Mouse (Mus musculus): ENCODE results near the gene Gm10801.
"Not testable (repeated sequence)": the region's sequence is repeated elsewhere in the genome, so short reads cannot be mapped to it uniquely, and the experiment has no call there.

GRCm38 (mm10) chr2:98661937-98662336, at the start of gene Gm10801:
- TF ChIP-seq CTCF, POLR2A (IDR thresholded peaks at IDR 0.05; ENCODE audit: extremely low read depth, insufficient read depth, low read length): not testable (repeated sequence)

All from cortical plate, adult 2 months (tissue).